Mouse (Mus musculus): Measurements from ENCODE around the gene Myo3b. TPM values are rescaled to one million over a fixed set of nuclear protein-coding genes. Genes with fewer than 3 reads are reported as not detected.

Myo3b gene
- polyA plus RNA-seq (2014; fragmentation: Illumina TruSeq; extraction: RNeasy Lipid Tissue Mini Kit (QIAGEN cat#74804); ENCODE audit: low read depth, low replicate concordance), result not detected

GRCm38 (mm10) chr2:70038752-70039151, at the start of gene Myo3b:
Myo3b (plus strand) TSS chr2:70039126.

Other genes with a start within 250 kb of the Myo3b start
- 0.85 TPM for gene Ccdc173, start 249.6 kb upstream of the Myo3b start, polyA plus RNA-seq (2014; fragmentation: Illumina TruSeq; extraction: RNeasy Lipid Tissue Mini Kit (QIAGEN cat#74804); ENCODE audit: low read depth, low replicate concordance)
- gene Phospho2, start 249.5 kb upstream of the Myo3b start, polyA plus RNA-seq (2014; fragmentation: Illumina TruSeq; extraction: RNeasy Lipid Tissue Mini Kit (QIAGEN cat#74804); ENCODE audit: low read depth, low replicate concordance), result 41.3 TPM
- 1.2 TPM for gene Klhl23, start 217.2 kb upstream of the Myo3b start, polyA plus RNA-seq (2014; fragmentation: Illumina TruSeq; extraction: RNeasy Lipid Tissue Mini Kit (QIAGEN cat#74804); ENCODE audit: low read depth, low replicate concordance)
- 239 TPM for gene Ssb, start 177.6 kb upstream of the Myo3b start, polyA plus RNA-seq (2014; fragmentation: Illumina TruSeq; extraction: RNeasy Lipid Tissue Mini Kit (QIAGEN cat#74804); ENCODE audit: low read depth, low replicate concordance)
- 57.9 TPM for gene Mettl5, start 153.5 kb upstream of the Myo3b start, polyA plus RNA-seq (2014; fragmentation: Illumina TruSeq; extraction: RNeasy Lipid Tissue Mini Kit (QIAGEN cat#74804); ENCODE audit: low read depth, low replicate concordance)
- 88.3 TPM for gene Ubr3, start 141.9 kb upstream of the Myo3b start, polyA plus RNA-seq (2014; fragmentation: Illumina TruSeq; extraction: RNeasy Lipid Tissue Mini Kit (QIAGEN cat#74804); ENCODE audit: low read depth, low replicate concordance)

Data from liver, adult 10 weeks (tissue).